Mouse (Mus musculus): ENCODE results near the gene Rbbp7. TPM values are rescaled to one million over a fixed set of nuclear protein-coding genes. Genes with fewer than 3 reads are reported as not detected.

Rbbp7 gene
- polyA plus RNA-seq, 1 experiment from 2014 or later, result 247 TPM

Other genes starting within 250 kb of the Rbbp7 start
- 1.4 and 1.9 TPM in 2 replicates for gene Reps2, start 116.8 kb upstream of the Rbbp7 start, polyA plus RNA-seq (2016; fragmentation: Nextera tagmentation; extraction: Ambion mirVana)
- 15.1 and 17.5 TPM in 2 replicates for gene Txlng, start 69.1 kb downstream of the Rbbp7 start, polyA plus RNA-seq (2016; fragmentation: Nextera tagmentation; extraction: Ambion mirVana)
- gene Syap1, start 128.0 kb downstream of the Rbbp7 start, polyA plus RNA-seq (2016; fragmentation: Nextera tagmentation; extraction: Ambion mirVana), result 36.8 and 38.4 TPM in 2 replicates
- gene Ctps2, start 140.8 kb downstream of the Rbbp7 start, polyA plus RNA-seq (2016; fragmentation: Nextera tagmentation; extraction: Ambion mirVana), result 77.5 and 77.8 TPM in 2 replicates
- not detected in 2 replicates for gene S100g, start 204.2 kb downstream of the Rbbp7 start, polyA plus RNA-seq (2016; fragmentation: Nextera tagmentation; extraction: Ambion mirVana)

Data from neural tube, embryonic 12.5 days (tissue).